Mouse (Mus musculus): Measurements from ENCODE around the gene Terf2. TPM values are rescaled to one million over a fixed set of nuclear protein-coding genes. Genes with fewer than 3 reads are reported as not detected.

Gene Terf2
- polyA plus RNA-seq, 1 experiment from 2014 or later, result 14.8 TPM

- Histone ChIP-seq H3K27me3 (ENCODE audit: insufficient read depth, low read length) (no peaks in the 10 kb centered on the region), H3K9ac (replicated peaks; ENCODE audit: low read length) (no peak overlapping the region), H3K27ac (ENCODE audit: low read length) (no peak overlapping the region), H3K4me1 (ENCODE audit: insufficient read depth, low read length) (no peaks in the 10 kb centered on the region), H3K4me2 (replicated peaks; ENCODE audit: low read depth, low read length) (no peak overlapping the region), H3K36me3 (ENCODE audit: insufficient read depth, low read length) (peaks cover 65% of the 10 kb centered on the region), H3K4me3 (ENCODE audit: low read length) (no peak overlapping the region), H3K9me3 (ENCODE audit: low read length) (no peaks in the 10 kb centered on the region)
- no peak for ATAC-seq (ENCODE audit: low FRiP score, low TSS enrichment)
- 84% methylated on average over 4 of the region's 4 CpGs for WGBS
These were observed 22.6 kb downstream of the Terf2 start for GRCm38 (mm10) chr8:107073706-107074105.

GRCm38 (mm10) chr8:107065511-107066496, 30.5 kb downstream of the Terf2 start, which contains the start of gene Tmed6:
Gene Tmed6, minus strand, starts transcription at chr8:107065644.
- H3K27me3 ChIP-seq (ENCODE audit: insufficient read depth, low read length), result no peaks in the 10 kb centered on the region
- 48% methylated on average over 17 of the region's 17 CpGs for WGBS
- H3K4me1 ChIP-seq (ENCODE audit: insufficient read depth, low read length), result peaks cover 8% of the 10 kb centered on the region; the same call in 1 of the 2 replicates
- H3K4me3 ChIP-seq (ENCODE audit: low read length), result no peak within 1 kb of the TSS
- H3K9ac ChIP-seq (replicated peaks; ENCODE audit: low read length), result no peak within 1 kb of the TSS
- no peak within 1 kb of the TSS; the same call in 1 of the 2 replicates for H3K4me2 ChIP-seq (replicated peaks; ENCODE audit: low read depth, low read length)
- H3K27ac ChIP-seq (ENCODE audit: low read length), result peak within 1 kb of the TSS; percentile 65
- H3K9me3 ChIP-seq (ENCODE audit: low read length), result no peaks in the 10 kb centered on the region
- ATAC-seq (ENCODE audit: low FRiP score, low TSS enrichment), result peak; percentile 72
- H3K36me3 ChIP-seq (ENCODE audit: insufficient read depth, low read length), result peaks cover 11% of the 10 kb centered on the region

GRCm38 (mm10) chr8:107062613-107063012, 33.7 kb downstream of the Terf2 start:
- no peak for ATAC-seq (ENCODE audit: low FRiP score, low TSS enrichment)
- H3K27me3 ChIP-seq (ENCODE audit: insufficient read depth, low read length), result no peaks in the 10 kb centered on the region
- H3K4me3 ChIP-seq (ENCODE audit: low read length), result no peak overlapping the region
- no peak overlapping the region for H3K9ac ChIP-seq (replicated peaks; ENCODE audit: low read length)
- H3K27ac ChIP-seq (ENCODE audit: low read length), result no peak overlapping the region
- no peaks in the 10 kb centered on the region for H3K9me3 ChIP-seq (ENCODE audit: low read length)
- peaks cover 20% of the 10 kb centered on the region for H3K36me3 ChIP-seq (ENCODE audit: insufficient read depth, low read length)
- 95% methylated on average over 1 of the region's 1 CpGs for WGBS
- no peak overlapping the region for H3K4me2 ChIP-seq (replicated peaks; ENCODE audit: low read depth, low read length)
- H3K4me1 ChIP-seq (ENCODE audit: insufficient read depth, low read length), result peaks cover 13% of the 10 kb centered on the region

- Histone ChIP-seq H3K36me3 (ENCODE audit: insufficient read depth, low read length) (peaks cover 47% of the 10 kb centered on the region), H3K4me3 (ENCODE audit: low read length) (peak overlapping the region; percentile 99), H3K27me3 (ENCODE audit: insufficient read depth, low read length) (no peaks in the 10 kb centered on the region), H3K4me1 (ENCODE audit: insufficient read depth, low read length) (peaks cover 23% of the 10 kb centered on the region), H3K27ac (ENCODE audit: low read length) (peak overlapping the region; percentile 41), H3K9me3 (ENCODE audit: low read length) (0 out of 2 replicates have a peak, but pooled peaks cover under 1% of the 10 kb centered on the region), H3K4me2 (replicated peaks; ENCODE audit: low read depth, low read length) (peak overlapping the region; percentile 79), H3K9ac (replicated peaks; ENCODE audit: low read length) (peak overlapping the region; percentile 93)
- WGBS, result under 1% methylated on average over 33 of the region's 33 CpGs
- peak; percentile 80 for ATAC-seq (ENCODE audit: low FRiP score, low TSS enrichment)
These were observed 39.4 kb downstream of the Terf2 start for GRCm38 (mm10) chr8:107056973-107057369.

- no peaks in the 10 kb centered on the region for H3K27me3 ChIP-seq (ENCODE audit: insufficient read depth, low read length)
- WGBS, result under 1% methylated on average over 88 of the region's 88 CpGs
- peaks cover 23% of the 10 kb centered on the region for H3K4me1 ChIP-seq (ENCODE audit: insufficient read depth, low read length)
- H3K9me3 ChIP-seq (ENCODE audit: low read length), result peaks cover 3% of the 10 kb centered on the region; the same call in 1 of the 2 replicates
- H3K27ac ChIP-seq (ENCODE audit: low read length), result peak within 1 kb of the TSS; percentile 80
- peaks cover 54% of the 10 kb centered on the region for H3K36me3 ChIP-seq (ENCODE audit: insufficient read depth, low read length)
- peak within 1 kb of the TSS; percentile 90 for H3K4me2 ChIP-seq (replicated peaks; ENCODE audit: low read depth, low read length)
- peak within 1 kb of the TSS; percentile 93 for H3K9ac ChIP-seq (replicated peaks; ENCODE audit: low read length)
- peak; percentile 93 for ATAC-seq (ENCODE audit: low FRiP score, low TSS enrichment)
- H3K4me3 ChIP-seq (ENCODE audit: low read length), result peak within 1 kb of the TSS; percentile 99
These were observed 40.0 kb downstream of the Terf2 start, which contains the start of the genes Cog8 and Nip7 for GRCm38 (mm10) chr8:107056076-107056972. Gene Cog8, minus strand, starts transcription at chr8:107056689. Gene Nip7, plus strand, starts transcription at chr8:107056877.

GRCm38 (mm10) chr8:107052046-107052445, 44.3 kb downstream of the Terf2 start:
- 90% methylated on average over 8 of the region's 8 CpGs for WGBS
- no peaks in the 10 kb centered on the region for H3K27me3 ChIP-seq (ENCODE audit: insufficient read depth, low read length)
- peaks cover 51% of the 10 kb centered on the region for H3K36me3 ChIP-seq (ENCODE audit: insufficient read depth, low read length)

GRCm38 (mm10) chr8:107049480-107049879, 46.9 kb downstream of the Terf2 start:
- no peak for ATAC-seq (ENCODE audit: low FRiP score, low TSS enrichment)
- Histone ChIP-seq H3K9me3 (ENCODE audit: low read length) (peaks cover 3% of the 10 kb centered on the region; the same call in 1 of the 2 replicates), H3K4me3 (ENCODE audit: low read length) (peak overlapping the region; percentile 86; the same call in 1 of the 2 replicates), H3K9ac (replicated peaks; ENCODE audit: low read length) (no peak overlapping the region), H3K27me3 (ENCODE audit: insufficient read depth, low read length) (no peaks in the 10 kb centered on the region), H3K27ac (ENCODE audit: low read length) (no peak overlapping the region), H3K4me1 (ENCODE audit: insufficient read depth, low read length) (peaks cover 6% of the 10 kb centered on the region), H3K4me2 (replicated peaks; ENCODE audit: low read depth, low read length) (peak overlapping the region; percentile 85; the same call in 1 of the 2 replicates), H3K36me3 (ENCODE audit: insufficient read depth, low read length) (peaks cover 72% of the 10 kb centered on the region)
- 90% methylated on average over 4 of the region's 4 CpGs for WGBS

More at GRCm38 (mm10) chr8:107052046-107052445, 44.3 kb downstream of the Terf2 start:
- no peak overlapping the region for H3K27ac ChIP-seq (ENCODE audit: low read length)
- peaks cover 19% of the 10 kb centered on the region for H3K4me1 ChIP-seq (ENCODE audit: insufficient read depth, low read length)
- H3K4me3 ChIP-seq (ENCODE audit: low read length), result no peak overlapping the region
- no peak overlapping the region for H3K4me2 ChIP-seq (replicated peaks; ENCODE audit: low read depth, low read length)
- H3K9ac ChIP-seq (replicated peaks; ENCODE audit: low read length), result no peak overlapping the region
- no peak for ATAC-seq (ENCODE audit: low FRiP score, low TSS enrichment)
- H3K9me3 ChIP-seq (ENCODE audit: low read length), result peaks cover 3% of the 10 kb centered on the region; the same call in 1 of the 2 replicates

- Histone ChIP-seq H3K36me3 (ENCODE audit: insufficient read depth, low read length) (peaks cover 73% of the 10 kb centered on the region), H3K27ac (ENCODE audit: low read length) (peak within 1 kb of the TSS; percentile 93), H3K4me3 (ENCODE audit: low read length) (peak within 1 kb of the TSS; percentile 86), H3K9me3 (ENCODE audit: low read length) (peaks cover 3% of the 10 kb centered on the region; the same call in 1 of the 2 replicates), H3K27me3 (ENCODE audit: insufficient read depth, low read length) (no peaks in the 10 kb centered on the region), H3K4me2 (replicated peaks; ENCODE audit: low read depth, low read length) (peak within 1 kb of the TSS; percentile 85), H3K4me1 (ENCODE audit: insufficient read depth, low read length) (peaks cover 6% of the 10 kb centered on the region), H3K9ac (replicated peaks; ENCODE audit: low read length) (peak within 1 kb of the TSS; percentile 89)
- under 1% methylated on average over 85 of the region's 87 CpGs for WGBS
- ATAC-seq (ENCODE audit: low FRiP score, low TSS enrichment), result peak; percentile 87
These were observed 48.0 kb downstream of the Terf2 start, which contains the start of gene Pdf for GRCm38 (mm10) chr8:107048061-107048941. Gene Pdf, minus strand, starts transcription at chr8:107048614.
